Mouse (Mus musculus) frontal cortex, postnatal 36 days (tissue): ENCODE measurements around the gene Zer1.

Source experiments
- DNase-seq, 2 experiments: peaks; one replicate each; pipeline ENCODE4 v3.0.0; 2022; ENCODE audit warnings: low spot score in 2 of 2

Zer1 gene

DNA sequence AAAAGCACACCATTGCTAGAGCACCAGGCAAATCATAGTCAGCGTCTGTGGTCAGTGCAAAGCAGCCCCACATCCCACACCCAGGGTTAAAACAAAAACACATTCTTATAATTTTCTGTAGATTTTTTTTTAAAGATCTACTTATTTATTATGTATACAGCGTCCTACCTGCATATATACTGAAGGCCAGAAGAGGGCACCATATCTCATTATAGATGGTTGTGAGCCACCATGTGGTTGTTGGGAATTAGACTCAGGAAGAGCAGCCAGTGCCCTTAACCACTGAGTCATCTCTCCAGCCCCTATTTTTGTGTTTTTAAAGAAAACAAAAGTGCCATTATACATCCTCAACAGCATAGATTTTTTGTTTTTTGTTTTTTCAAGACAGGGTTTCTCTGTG is 4.4 kb upstream of the Zer1 start:
- DNase-seq, result peak in 1 of 2 experiments; percentile 45

DNA sequence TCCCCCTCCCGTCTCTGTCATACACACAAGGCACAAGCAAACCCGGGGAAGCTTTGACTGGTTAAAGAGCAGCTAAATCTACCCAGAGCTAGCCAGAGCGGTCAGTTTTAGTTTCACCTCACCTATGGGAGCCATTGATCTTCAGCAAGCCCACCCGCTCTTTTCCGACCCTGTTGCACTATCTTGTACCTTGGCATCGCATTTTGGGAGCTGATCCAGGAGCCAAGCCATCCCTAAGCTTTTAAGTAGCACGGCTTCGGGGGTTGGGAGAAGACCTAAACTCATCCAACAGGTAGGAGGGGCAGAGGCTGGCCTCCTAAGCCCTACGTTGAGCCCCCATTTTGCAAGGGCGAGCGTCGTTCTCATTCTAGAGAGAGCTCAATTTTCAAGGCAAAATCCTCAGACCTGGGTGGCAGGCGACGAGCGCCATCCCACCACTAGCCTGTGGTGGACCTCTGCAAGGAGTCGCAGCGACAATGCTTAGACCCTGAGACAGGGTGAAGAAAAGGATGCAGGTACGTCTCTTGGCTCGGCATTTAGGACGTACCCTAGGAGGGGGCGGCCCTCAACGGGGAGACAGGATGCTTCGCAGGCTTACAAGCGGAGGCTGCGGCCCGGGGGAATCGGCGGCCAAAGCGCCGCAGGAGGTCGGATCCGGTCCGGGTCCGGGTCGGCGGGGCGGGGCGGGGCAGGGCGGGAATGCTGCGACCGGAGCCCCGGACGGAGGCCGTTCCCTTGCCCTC is 485 bp downstream of the Zer1 start:
- DNase-seq, result peak in 1 of 2 experiments; percentile 31

GRCm38 (mm10) chr2:30122766-30123165 is 1.6 kb downstream of the Zer1 start:
- no peak for DNase-seq

- DNase-seq, result no peak
These were observed 4.1 kb downstream of the Zer1 start for GRCm38 (mm10) chr2:30120269-30120668.

DNA sequence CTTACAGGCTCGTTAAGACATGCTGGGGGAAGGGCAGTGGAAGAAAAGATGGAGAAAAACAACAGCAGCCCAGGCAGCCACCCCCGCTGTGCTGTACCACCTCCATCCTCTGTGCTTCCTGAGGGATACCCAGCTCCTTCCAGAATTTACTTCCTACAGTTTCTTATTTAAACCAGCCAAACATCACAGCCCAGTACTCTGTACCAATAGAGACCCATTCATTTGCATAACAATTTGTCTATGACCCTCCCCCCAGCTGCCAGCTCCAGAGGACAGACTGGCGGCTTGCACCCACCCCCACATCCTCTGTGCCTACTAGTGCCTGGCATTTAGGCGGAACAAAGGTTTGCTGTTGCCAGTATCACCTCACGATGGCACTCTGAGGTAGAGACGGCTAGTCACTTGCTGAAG is 4.7 kb downstream of the Zer1 start:
- peak; percentile 74 to 76 for DNase-seq

GRCm38 (mm10) chr2:30112564-30112963 is 11.8 kb downstream of the Zer1 start:
- DNase-seq, result no peak

DNA sequence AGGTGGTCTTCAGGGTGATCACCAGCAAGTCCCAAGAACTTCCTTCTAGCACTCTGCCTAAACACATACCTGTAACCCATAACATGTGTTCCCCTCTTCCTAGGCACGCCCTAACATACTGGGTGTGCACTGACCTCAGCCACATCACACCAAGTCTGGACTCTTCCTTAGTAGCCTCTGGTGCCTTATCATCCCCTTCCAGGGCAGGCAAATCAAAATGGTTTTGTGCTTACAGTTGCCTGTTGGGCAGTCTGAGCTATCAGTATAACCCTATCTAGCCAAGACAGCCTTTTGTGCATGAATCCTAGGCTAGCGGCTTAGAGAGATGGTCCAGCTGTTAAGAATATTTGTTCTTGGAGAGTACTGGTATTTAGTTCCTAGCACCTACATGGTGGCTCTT is 12.9 kb downstream of the Zer1 start:
- DNase-seq, result no peak

DNA sequence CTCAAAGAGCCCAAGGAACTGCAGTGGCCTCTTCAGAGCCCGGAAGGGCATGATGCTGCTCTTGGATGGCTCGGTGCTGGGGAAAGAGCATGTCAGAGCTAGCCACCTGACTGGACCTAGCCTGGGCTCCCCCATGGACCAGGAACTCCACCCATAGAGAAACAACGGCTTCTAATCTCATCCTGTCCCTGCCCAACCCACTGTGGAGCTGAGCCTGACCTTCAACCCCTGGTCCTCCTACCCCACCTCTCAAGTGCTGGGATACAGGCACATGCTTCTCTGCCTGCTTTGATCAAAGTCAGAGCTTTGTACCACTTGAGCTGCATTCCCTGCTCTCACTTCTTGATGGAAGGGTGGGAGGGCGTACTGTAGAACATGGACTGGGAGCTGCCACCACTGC is 16.1 kb downstream of the Zer1 start:
- no peak for DNase-seq

GRCm38 (mm10) chr2:30107646-30108045 is 16.7 kb downstream of the Zer1 start:
- no peak for DNase-seq

- peak in 1 of 2 experiments; percentile 50 for DNase-seq
These were observed 18.0 kb downstream of the Zer1 start for GRCm38 (mm10) chr2:30106364-30106763.

DNA sequence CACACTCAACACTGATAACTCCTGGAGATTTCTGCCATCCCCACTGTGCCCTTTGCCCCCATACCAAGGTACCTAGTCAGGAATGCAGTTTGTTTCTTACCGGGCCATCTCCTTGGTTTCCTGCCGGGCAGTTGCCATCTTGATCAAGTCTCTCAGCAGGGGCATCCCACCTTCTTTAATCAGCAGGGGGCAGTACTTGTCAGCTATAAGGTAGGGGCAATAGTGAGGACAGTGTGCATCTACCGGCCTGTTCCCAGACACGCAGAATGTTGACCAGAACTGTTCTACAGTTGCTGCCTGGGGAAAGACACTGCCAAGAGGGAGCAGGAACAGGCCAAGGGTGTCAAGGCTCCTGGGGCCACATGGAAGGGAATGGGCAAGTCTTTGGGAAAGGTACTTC is 24.2 kb downstream of the Zer1 start:
- DNase-seq, result no peak

- peak in 1 of 2 experiments; percentile 24 for DNase-seq
These were observed 28.4 kb downstream of the Zer1 start for GRCm38 (mm10) chr2:30095882-30096527.

DNA sequence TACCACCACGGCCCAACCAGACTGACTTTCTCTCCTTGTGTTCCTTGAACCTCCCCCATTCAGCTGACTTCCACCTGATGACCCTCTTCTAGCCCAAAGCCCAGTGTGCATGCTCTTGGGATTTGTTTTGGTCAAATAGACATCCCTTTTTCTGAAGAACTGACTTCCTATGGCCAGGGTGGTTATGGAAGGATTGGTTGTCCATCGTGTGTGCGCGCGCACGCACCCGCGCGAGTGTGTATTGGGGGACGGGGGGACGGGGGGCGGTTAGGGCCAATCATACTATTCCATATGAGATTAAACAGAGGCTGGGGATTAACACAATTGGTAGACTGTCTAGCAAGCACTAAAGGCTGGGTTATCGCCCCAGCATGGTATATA is 30.2 kb downstream of the Zer1 start:
- DNase-seq, result no peak

GRCm38 (mm10) chr2:30093471-30094207 is 30.7 kb downstream of the Zer1 start, which contains the start of gene Zdhhc12:
Gene Zdhhc12, minus strand, starts transcription at chr2:30093648.
- DNase-seq, result peak; percentile 90 to 92

DNA sequence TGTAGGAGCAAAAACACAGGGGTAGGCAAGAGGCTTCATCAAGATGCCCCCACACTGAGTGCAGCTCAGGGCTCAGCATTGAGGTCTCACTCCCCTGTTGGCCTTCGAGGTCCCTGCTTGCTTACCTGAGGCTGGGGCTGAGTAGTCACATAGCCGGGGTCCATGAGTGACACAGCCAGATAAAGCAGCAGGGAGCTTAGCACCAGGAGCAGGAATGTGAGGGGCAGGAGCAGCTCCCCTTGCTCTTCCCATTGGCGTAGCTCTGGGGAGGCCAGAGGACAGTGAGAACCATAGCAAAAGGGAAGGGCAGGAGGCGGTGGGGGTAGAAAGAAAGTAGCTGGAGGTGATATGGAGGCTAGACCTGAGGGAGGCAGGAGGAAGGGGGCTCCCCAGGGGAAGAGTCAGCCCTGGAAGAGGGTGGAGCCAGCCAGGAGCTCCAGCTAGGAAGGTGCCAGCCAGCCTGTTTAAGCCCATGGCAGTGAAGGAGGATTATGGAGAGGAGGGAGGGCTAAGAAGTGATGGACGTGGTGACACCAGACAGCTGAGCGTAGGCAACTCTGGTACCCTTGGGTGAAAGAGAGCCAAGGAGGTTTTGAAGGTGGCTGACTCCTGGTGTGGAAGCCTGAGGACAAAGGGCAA is 32.0 kb downstream of the Zer1 start:
- no peak for DNase-seq

DNA sequence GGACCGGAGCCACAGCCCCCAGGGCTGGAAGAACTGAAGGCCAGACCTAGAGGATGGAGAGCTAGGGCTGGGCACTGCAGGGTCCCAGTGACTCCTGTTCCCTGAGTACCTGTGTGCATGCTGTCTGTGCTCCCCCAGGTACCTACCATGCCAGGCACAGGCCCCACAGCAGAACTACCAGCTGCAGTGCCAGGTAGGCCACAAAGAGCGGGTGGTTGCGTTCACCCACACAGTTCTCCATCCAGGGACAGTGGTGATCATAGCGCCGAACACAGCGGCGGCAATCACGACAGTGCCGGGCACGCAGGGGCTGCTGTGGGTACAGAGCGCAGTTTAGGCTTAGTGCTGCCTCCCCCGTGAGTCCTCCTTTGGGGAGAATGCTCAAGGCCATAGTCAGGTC is 32.9 kb downstream of the Zer1 start:
- no peak for DNase-seq

DNA sequence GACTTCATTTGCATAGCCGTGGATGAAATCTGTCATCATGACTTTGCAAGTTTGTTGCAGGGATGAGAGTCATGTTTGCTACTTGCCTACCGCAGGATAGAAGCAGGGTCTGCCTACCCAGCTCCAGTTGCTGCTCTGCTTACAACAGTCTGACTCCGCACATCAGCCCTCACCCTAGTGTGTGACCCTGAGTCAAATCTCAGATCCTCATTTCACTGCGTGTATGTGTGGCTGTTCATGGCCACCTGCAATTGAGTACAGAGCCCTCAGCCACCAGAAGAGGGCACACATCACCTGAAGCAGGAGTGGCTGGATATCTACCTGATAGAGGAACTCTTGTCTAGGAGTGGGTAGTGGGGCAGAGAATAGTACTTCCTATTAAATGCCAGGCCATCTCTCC is 37.1 kb downstream of the Zer1 start:
- no peak for DNase-seq

DNA sequence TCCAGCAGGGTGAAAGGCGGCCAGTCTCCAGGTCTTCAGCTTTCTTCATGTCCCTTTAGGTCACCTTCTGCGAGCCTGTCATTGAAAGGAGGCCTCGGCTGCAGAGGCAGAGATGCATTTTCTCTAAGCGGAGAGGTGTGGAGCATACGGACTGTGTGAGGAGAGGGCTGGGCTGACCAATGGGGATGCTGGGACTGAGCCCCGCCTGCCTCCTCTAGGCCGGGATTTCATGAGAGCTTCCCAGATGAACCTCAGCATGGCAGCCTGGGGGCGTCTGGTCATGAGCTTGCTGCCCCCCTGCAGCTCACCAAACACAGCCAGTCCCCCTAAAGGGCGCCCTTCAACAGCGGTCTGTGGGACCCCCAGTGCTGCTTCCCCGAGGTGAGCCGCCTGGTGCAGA is 39.8 kb downstream of the Zer1 start:
- DNase-seq, result no peak

DNA sequence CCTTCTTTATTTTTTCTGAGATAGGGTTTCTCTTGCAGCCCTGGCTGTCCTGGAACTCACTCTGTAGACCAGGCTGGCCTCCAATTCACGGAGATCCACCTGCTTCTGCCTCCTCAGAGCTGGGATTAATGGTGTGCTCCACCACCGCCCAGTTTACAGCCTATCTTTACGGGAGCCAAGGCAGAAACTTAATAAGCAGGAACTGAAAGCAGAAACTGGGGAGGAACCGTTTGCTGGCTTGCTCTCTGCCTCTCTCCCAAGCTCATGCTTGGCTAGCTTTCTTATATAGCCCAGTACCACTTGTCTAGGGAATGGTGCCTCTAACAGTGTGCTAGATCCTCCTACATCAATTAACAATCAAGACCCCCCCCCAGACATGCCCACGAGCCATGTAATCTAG is 40.3 kb downstream of the Zer1 start:
- no peak for DNase-seq

DNA sequence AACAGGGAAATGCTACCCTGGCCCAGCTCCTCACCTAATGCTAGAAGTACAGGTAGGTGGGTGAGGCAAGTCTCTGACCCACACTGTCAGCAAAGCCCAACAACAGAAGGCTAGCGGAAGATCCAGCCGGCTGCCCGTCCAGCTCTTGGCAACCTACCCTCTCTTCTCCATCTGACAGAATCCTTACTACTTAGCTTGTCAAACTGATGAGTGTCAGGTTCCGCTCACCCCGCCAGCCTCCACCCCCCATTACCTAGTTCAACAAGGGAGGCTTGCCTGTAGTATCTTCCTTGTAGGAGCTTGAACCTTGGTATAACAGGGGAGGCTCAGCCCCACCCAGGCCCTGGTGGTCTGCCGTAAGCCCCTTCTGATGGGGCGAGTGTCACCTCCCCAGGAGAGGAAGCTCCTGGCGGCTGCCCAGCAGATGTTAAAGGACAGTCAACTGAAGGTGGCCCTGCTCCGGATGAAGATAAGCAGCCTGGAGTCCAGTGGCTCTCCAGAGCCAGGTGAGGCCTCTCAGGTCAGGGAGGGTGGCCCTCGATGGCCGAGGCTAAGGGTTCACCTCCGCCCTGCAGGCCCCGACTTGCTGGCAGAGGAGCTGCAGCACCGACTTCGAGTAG is 44.1 kb downstream of the Zer1 start:
- DNase-seq, result no peak

GRCm38 (mm10) chr2:30078760-30079159 is 45.6 kb downstream of the Zer1 start:
- no peak for DNase-seq

GRCm38 (mm10) chr2:30078349-30078712 is 46.1 kb downstream of the Zer1 start:
- no peak for DNase-seq
